Mouse (Mus musculus) intestine, embryonic 14.5 days (tissue): ENCODE data around the gene Pop7. TPM values are rescaled to one million over a fixed set of nuclear protein-coding genes. Genes with fewer than 3 reads are reported as not detected.

Experiments
- ATAC-seq: fragments of 200-750 bp; cut with Nextera tagmentation; replicated peaks from 2 replicates; pipeline ENCODE4 v1.8.0; 2017; ENCODE audit warnings: low read depth, moderate number of reproducible peaks, moderate TSS enrichment, moderate library complexity; ENCODE audit not compliant: low FRiP score, low TSS enrichment
- DNase-seq: peaks from one replicate; pipeline ENCODE4 v3.0.0-alpha.2; 2018; ENCODE audit warnings: low spot score
- H3K27ac ChIP-seq: fragments of 300-500 bp; sonication (generic); 2 replicates; pipeline ENCODE4 v1.5.1; 2014; ENCODE audit warnings: low read depth, mild to moderate bottlenecking, control low read depth
- H3K27me3 ChIP-seq: fragments of 300-500 bp; sonication (generic); replicated peaks from 2 replicates; pipeline ENCODE4 v1.6.1; 2014; ENCODE audit warnings: low read length, control low read depth; ENCODE audit not compliant: control insufficient read depth, insufficient read depth
- H3K36me3 ChIP-seq: fragments of 300-500 bp; sonication (generic); 2 replicates; pipeline ENCODE4 v1.6.1; 2014; ENCODE audit warnings: low read length, control low read depth; ENCODE audit not compliant: control insufficient read depth, insufficient read depth
- H3K4me1 ChIP-seq: fragments of 300-500 bp; sonication (generic); replicated peaks from 2 replicates; pipeline ENCODE4 v1.6.1; 2014; ENCODE audit warnings: low read length, control low read depth, mixed read lengths; ENCODE audit not compliant: control insufficient read depth, insufficient read depth
- H3K4me2 ChIP-seq: fragments of 300-500 bp; sonication (generic); 2 replicates; pipeline ENCODE4 v1.6.1; 2014; ENCODE audit warnings: low read length
- H3K4me3 ChIP-seq: fragments of 300-500 bp; sonication (generic); 2 replicates; pipeline ENCODE4 v1.5.1; 2014; ENCODE audit warnings: low read depth, low read length, control low read depth, mixed read lengths
- H3K9ac ChIP-seq: fragments of 300-500 bp; sonication (generic); 2 replicates; pipeline ENCODE4 v1.6.1; 2014; ENCODE audit warnings: mild to moderate bottlenecking, low read length
- H3K9me3 ChIP-seq: fragments of 300-500 bp; sonication (generic); 2 replicates; pipeline ENCODE4 v1.6.1; 2016; ENCODE audit warnings: low read length, control low read depth; ENCODE audit not compliant: control insufficient read depth
- WGBS: fragments of 180-500 bp; shearing (Covaris S2); extraction: QIAGEN DNeasy Blood & Tissue Kit; methylation state at CpG from one replicate; pipeline ENCODE4 v1.1.7; 2014; 5-methylcytosine and 5-hydroxymethylcytosine counted together
- polyA plus RNA-seq: library from polyadenylated mRNA; unstranded; fragments of >200 nt; fragmentation: Nextera tagmentation; extraction: Ambion mirVana; gene quantifications from 2 replicates; pipeline ENCODE4 v1.2.1, GENCODE M21; 2014

Pop7 gene
- polyA plus RNA-seq, 1 experiment from 2014 or later: 65.1 TPM

- H3K36me3 ChIP-seq: peaks cover 50% of the 10 kb centered on the region
- H3K4me1 ChIP-seq: peaks cover 9% of the 10 kb centered on the region; the same call in 1 of the 2 replicates
- no peaks in the 10 kb centered on the region for H3K27me3 ChIP-seq
- H3K4me3 ChIP-seq: peak overlapping the region; percentile 84
- no peak for DNase-seq
- no peaks in the 10 kb centered on the region for H3K9me3 ChIP-seq
- peak overlapping the region; percentile 83 for H3K4me2 ChIP-seq
- 74% methylated on average over 8 of the region's 8 CpGs for WGBS
- ATAC-seq: no peak
- H3K27ac ChIP-seq: peak overlapping the region; percentile 88
- peak overlapping the region; percentile 82 for H3K9ac ChIP-seq
These were observed 27.8 kb upstream of the Pop7 start for GRCm38 (mm10) chr5:137530075-137530474.

- Histone ChIP-seq H3K9ac (no peak overlapping the region), H3K27me3 (no peaks in the 10 kb centered on the region), H3K4me2 (no peak overlapping the region)
These were observed 27.1 kb upstream of the Pop7 start for GRCm38 (mm10) chr5:137529221-137529995.

GRCm38 (mm10) chr5:137528247-137528968, 26.1 kb upstream of the Pop7 start:
- H3K9me3 ChIP-seq: no peaks in the 10 kb centered on the region
- WGBS: 82% methylated on average over 22 of the region's 22 CpGs
- H3K4me1 ChIP-seq: peaks cover 9% of the 10 kb centered on the region; the same call in 1 of the 2 replicates
- no peak overlapping the region for H3K27ac ChIP-seq
- no peak overlapping the region for H3K4me2 ChIP-seq
- peaks cover 67% of the 10 kb centered on the region for H3K36me3 ChIP-seq
- no peak overlapping the region for H3K9ac ChIP-seq
- H3K27me3 ChIP-seq: no peaks in the 10 kb centered on the region
- H3K4me3 ChIP-seq: no peak overlapping the region
- DNase-seq: no peak
- no peak for ATAC-seq

More at GRCm38 (mm10) chr5:137529221-137529995, 27.1 kb upstream of the Pop7 start:
- DNase-seq: no peak
- WGBS: 76% methylated on average over 15 of the region's 15 CpGs
- H3K4me1 ChIP-seq: peaks cover 9% of the 10 kb centered on the region; the same call in 1 of the 2 replicates
- peak overlapping the region; percentile 88; the same call in 1 of the 2 replicates for H3K27ac ChIP-seq
- H3K9me3 ChIP-seq: no peaks in the 10 kb centered on the region
- ATAC-seq: no peak
- H3K4me3 ChIP-seq: no peak overlapping the region
- H3K36me3 ChIP-seq: peaks cover 57% of the 10 kb centered on the region

GRCm38 (mm10) chr5:137527413-137527812, 25.1 kb upstream of the Pop7 start:
- no peak overlapping the region for H3K9ac ChIP-seq
- no peaks in the 10 kb centered on the region for H3K27me3 ChIP-seq
- 43% methylated on average over 1 of the region's 1 CpGs for WGBS
- no peak for DNase-seq
- no peaks in the 10 kb centered on the region for H3K9me3 ChIP-seq
- ATAC-seq: no peak
- no peak overlapping the region for H3K4me2 ChIP-seq
- no peak overlapping the region for H3K4me3 ChIP-seq
- H3K36me3 ChIP-seq: peaks cover 77% of the 10 kb centered on the region
- H3K4me1 ChIP-seq: peaks cover 9% of the 10 kb centered on the region; the same call in 1 of the 2 replicates
- H3K27ac ChIP-seq: no peak overlapping the region

- ATAC-seq: no peak
- Histone ChIP-seq H3K36me3 (peaks cover 88% of the 10 kb centered on the region), H3K27me3 (no peaks in the 10 kb centered on the region), H3K27ac (no peak overlapping the region), H3K4me3 (no peak overlapping the region), H3K4me1 (peaks cover 9% of the 10 kb centered on the region; the same call in 1 of the 2 replicates), H3K4me2 (no peak overlapping the region), H3K9me3 (no peaks in the 10 kb centered on the region), H3K9ac (no peak overlapping the region)
- DNase-seq: no peak
- WGBS: 55% methylated on average over 16 of the region's 16 CpGs
These were observed 24.0 kb upstream of the Pop7 start for GRCm38 (mm10) chr5:137526192-137526936.

- Histone ChIP-seq H3K27me3 (no peaks in the 10 kb centered on the region), H3K9ac (no peak overlapping the region), H3K4me2 (no peak overlapping the region), H3K36me3 (peaks cover 96% of the 10 kb centered on the region), H3K27ac (no peak overlapping the region), H3K4me3 (no peak overlapping the region), H3K9me3 (no peaks in the 10 kb centered on the region), H3K4me1 (peaks cover 9% of the 10 kb centered on the region; the same call in 1 of the 2 replicates)
- DNase-seq (no peak), ATAC-seq (no peak)
- WGBS: 75% methylated on average over 16 of the region's 16 CpGs
These were observed 23.2 kb upstream of the Pop7 start for GRCm38 (mm10) chr5:137525511-137525910.

- Histone ChIP-seq H3K4me2 (no peak overlapping the region), H3K36me3 (peaks cover 98% of the 10 kb centered on the region), H3K4me3 (no peak overlapping the region), H3K9me3 (no peaks in the 10 kb centered on the region), H3K27ac (no peak overlapping the region), H3K27me3 (no peaks in the 10 kb centered on the region), H3K9ac (no peak overlapping the region), H3K4me1 (0 out of 2 replicates have a peak, but pooled peaks cover 4% of the 10 kb centered on the region)
- no peak for DNase-seq
- WGBS: 86% methylated on average over 13 of the region's 13 CpGs
- no peak for ATAC-seq
These were observed 22.4 kb upstream of the Pop7 start for GRCm38 (mm10) chr5:137524671-137525070.

- no peak overlapping the region for H3K4me2 ChIP-seq
- no peak overlapping the region for H3K27ac ChIP-seq
- no peaks in the 10 kb centered on the region for H3K27me3 ChIP-seq
- H3K4me1 ChIP-seq: no peaks in the 10 kb centered on the region
- 85% methylated on average over 8 of the region's 8 CpGs for WGBS
- no peak overlapping the region for H3K4me3 ChIP-seq
- ATAC-seq (no peak), DNase-seq (no peak)
- no peaks in the 10 kb centered on the region for H3K9me3 ChIP-seq
- H3K36me3 ChIP-seq: peaks cover 98% of the 10 kb centered on the region
- H3K9ac ChIP-seq: no peak overlapping the region
These were observed 21.9 kb upstream of the Pop7 start for GRCm38 (mm10) chr5:137524251-137524515.
